Mouse (Mus musculus) midbrain, embryonic 16.5 days (tissue): Measurements from ENCODE around the gene Ift172. TPM values are rescaled to one million over a fixed set of nuclear protein-coding genes. Genes with fewer than 3 reads are reported as not detected.
"Not testable (repeated sequence)": the region's sequence is repeated elsewhere in the genome, so short reads cannot be mapped to it uniquely, and the experiment has no call there.

Experiments
- ATAC-seq: fragments of 200-750 bp; cut with Nextera tagmentation; 2 replicates; pipeline ENCODE4 v1.8.0; 2017; ENCODE audit warnings: moderate TSS enrichment
- H3K27ac ChIP-seq: fragments of 300-500 bp; sonication (generic); 2 replicates; pipeline ENCODE4 v1.5.1; 2014; ENCODE audit warnings: mild to moderate bottlenecking, low read length, mixed read lengths
- H3K27me3 ChIP-seq: fragments of 300-500 bp; sonication (generic); 2 replicates; pipeline ENCODE4 v1.6.1; 2014; ENCODE audit warnings: low read depth, low read length, mixed read lengths; ENCODE audit not compliant: control insufficient read depth, insufficient read depth
- H3K36me3 ChIP-seq: fragments of 300-500 bp; sonication (generic); 2 replicates; pipeline ENCODE4 v1.6.1; 2014; ENCODE audit warnings: mild to moderate bottlenecking, low read length, moderate library complexity, mixed read lengths; ENCODE audit not compliant: control insufficient read depth, insufficient read depth
- H3K4me1 ChIP-seq: fragments of 300-500 bp; sonication (generic); 2 replicates; pipeline ENCODE4 v1.6.1; 2014; ENCODE audit warnings: mild to moderate bottlenecking, low read length, mixed read lengths; ENCODE audit not compliant: control insufficient read depth, insufficient read depth
- H3K4me2 ChIP-seq: fragments of 300-500 bp; sonication (generic); 2 replicates; pipeline ENCODE4 v1.6.1; 2014; ENCODE audit warnings: mild to moderate bottlenecking, low read length, mixed read lengths
- H3K4me3 ChIP-seq: fragments of 300-500 bp; sonication (generic); 2 replicates; pipeline ENCODE4 v1.5.1; 2014; ENCODE audit warnings: low read depth, mild to moderate bottlenecking, low read length, moderate library complexity, mixed read lengths
- H3K9ac ChIP-seq: fragments of 300-500 bp; sonication (generic); 2 replicates; pipeline ENCODE4 v1.6.1; 2014; ENCODE audit warnings: low read depth, low read length, mixed read lengths
- H3K9me3 ChIP-seq: fragments of 300-500 bp; sonication (generic); replicated peaks from 2 replicates; pipeline ENCODE4 v1.6.1; 2014; ENCODE audit warnings: mild to moderate bottlenecking, low read length, mixed read lengths; ENCODE audit not compliant: control insufficient read depth, poor library complexity, severe bottlenecking
- WGBS: fragments of 180-500 bp; shearing (Covaris S2); extraction: QIAGEN DNeasy Blood & Tissue Kit; methylation state at CpG from one replicate; pipeline ENCODE4 v1.1.7; 2014; 5-methylcytosine and 5-hydroxymethylcytosine counted together
- polyA plus RNA-seq: library from polyadenylated mRNA; unstranded; fragments of >200 nt; fragmentation: Nextera tagmentation; extraction: Ambion mirVana; gene quantifications from 2 replicates; pipeline ENCODE4 v1.2.1, GENCODE M21; 2015

Ift172 gene
- polyA plus RNA-seq, 1 experiment from 2014 or later: 32.3 TPM

DNA sequence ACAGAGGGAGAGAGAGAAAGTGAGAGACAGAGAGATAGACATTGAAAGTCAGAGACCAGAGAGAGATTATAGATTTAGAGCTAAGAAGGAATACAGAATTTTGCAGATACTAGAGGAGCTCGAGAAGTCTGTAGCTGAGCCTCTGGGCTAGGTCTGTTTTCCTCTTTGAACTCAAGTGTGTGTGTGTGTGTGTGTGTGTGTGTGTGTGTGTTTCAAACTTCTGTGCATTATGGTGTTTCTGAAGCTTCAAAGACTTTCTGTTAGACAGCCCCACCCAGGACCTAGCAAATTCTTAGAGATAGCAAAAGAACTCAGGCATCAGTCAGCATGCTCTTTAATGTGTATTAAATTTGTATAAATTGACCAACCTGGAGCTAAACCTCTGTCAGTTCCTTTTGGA lies 64.3 kb downstream of the Ift172 start:
- H3K4me3 ChIP-seq: no peak overlapping the region
- H3K9me3 ChIP-seq: no peaks in the 10 kb centered on the region
- no peaks in the 10 kb centered on the region for H3K27me3 ChIP-seq
- H3K27ac ChIP-seq: no peak overlapping the region
- no peak overlapping the region for H3K9ac ChIP-seq
- no peak for ATAC-seq
- H3K4me1 ChIP-seq: peaks cover 8% of the 10 kb centered on the region; the same call in 1 of the 2 replicates
- 70% methylated on average over 1 of the region's 1 CpGs for WGBS
- H3K36me3 ChIP-seq: no peaks in the 10 kb centered on the region
- H3K4me2 ChIP-seq: no peak overlapping the region

- H3K9ac ChIP-seq: no peak overlapping the region
- peaks cover 21% of the 10 kb centered on the region for H3K4me1 ChIP-seq
- no peak overlapping the region for H3K4me3 ChIP-seq
- H3K4me2 ChIP-seq: no peak overlapping the region
- WGBS: 98% methylated on average over 9 of the region's 9 CpGs
- H3K27ac ChIP-seq: no peak overlapping the region
- H3K9me3 ChIP-seq: no peaks in the 10 kb centered on the region
- no peak for ATAC-seq
- H3K36me3 ChIP-seq: no peaks in the 10 kb centered on the region
- no peaks in the 10 kb centered on the region for H3K27me3 ChIP-seq
These were observed 68.2 kb downstream of the Ift172 start for GRCm38 (mm10) chr5:31222696-31223095.

- Histone ChIP-seq H3K4me1 (peaks cover 23% of the 10 kb centered on the region), H3K27me3 (no peaks in the 10 kb centered on the region), H3K4me3 (peak overlapping the region; percentile 99), H3K4me2 (peak overlapping the region; percentile 57), H3K9me3 (no peaks in the 10 kb centered on the region), H3K27ac (peak overlapping the region; percentile 93), H3K9ac (peak overlapping the region; percentile 78), H3K36me3 (no peaks in the 10 kb centered on the region)
- ATAC-seq: peak; percentile 56
- 9% methylated on average over 11 of the region's 11 CpGs for WGBS
These were observed 69.5 kb downstream of the Ift172 start for GRCm38 (mm10) chr5:31221304-31221945.

GRCm38 (mm10) chr5:31220448-31221303 lies 70.2 kb downstream of the Ift172 start, which contains the start of gene Ppm1g:
Gene Ppm1g, minus strand, starts transcription at chr5:31220687.
- peak; percentile 93 for ATAC-seq
- WGBS: under 1% methylated on average over 67 of the region's 70 CpGs
- Histone ChIP-seq H3K36me3 (no peaks in the 10 kb centered on the region), H3K9ac (peak within 1 kb of the TSS; percentile 94), H3K4me3 (peak within 1 kb of the TSS; percentile 99), H3K27ac (peak within 1 kb of the TSS; percentile 93), H3K27me3 (no peaks in the 10 kb centered on the region), H3K9me3 (no peaks in the 10 kb centered on the region), H3K4me2 (peak within 1 kb of the TSS; percentile 57), H3K4me1 (peaks cover 23% of the 10 kb centered on the region)

GRCm38 (mm10) chr5:31219911-31220447 lies 70.9 kb downstream of the Ift172 start:
- no peaks in the 10 kb centered on the region for H3K9me3 ChIP-seq
- 0% methylated on average over 38 of the region's 40 CpGs for WGBS
- peak overlapping the region; percentile 99 for H3K4me3 ChIP-seq
- H3K4me2 ChIP-seq: peak overlapping the region; percentile 57
- ATAC-seq: no peak; the same call in 1 of the 2 replicates
- no peaks in the 10 kb centered on the region for H3K36me3 ChIP-seq
- no peaks in the 10 kb centered on the region for H3K27me3 ChIP-seq
- H3K4me1 ChIP-seq: peaks cover 23% of the 10 kb centered on the region
- H3K9ac ChIP-seq: peak overlapping the region; percentile 94
- peak overlapping the region; percentile 93 for H3K27ac ChIP-seq

GRCm38 (mm10) chr5:31219474-31219873 lies 71.4 kb downstream of the Ift172 start:
- Histone ChIP-seq H3K27me3 (no peaks in the 10 kb centered on the region), H3K4me3 (peak overlapping the region; percentile 99), H3K27ac (peak overlapping the region; percentile 93), H3K36me3 (no peaks in the 10 kb centered on the region), H3K4me2 (peak overlapping the region; percentile 57), H3K9me3 (no peaks in the 10 kb centered on the region), H3K4me1 (peaks cover 23% of the 10 kb centered on the region), H3K9ac (peak overlapping the region; percentile 94)
- 2% methylated on average over 11 of the region's 11 CpGs for WGBS
- no peak for ATAC-seq

GRCm38 (mm10) chr5:31219070-31219469 lies 71.8 kb downstream of the Ift172 start:
- H3K4me1 ChIP-seq: peaks cover 23% of the 10 kb centered on the region
- no peaks in the 10 kb centered on the region for H3K36me3 ChIP-seq
- H3K27me3 ChIP-seq: no peaks in the 10 kb centered on the region
- no peak overlapping the region for H3K27ac ChIP-seq
- ATAC-seq: no peak
- no peaks in the 10 kb centered on the region for H3K9me3 ChIP-seq
- H3K4me3 ChIP-seq: peak overlapping the region; percentile 99
- WGBS: 0% methylated on average over 2 of the region's 2 CpGs
- H3K4me2 ChIP-seq: peak overlapping the region; percentile 57
- no peak overlapping the region for H3K9ac ChIP-seq

GRCm38 (mm10) chr5:31218294-31218693 lies 72.6 kb downstream of the Ift172 start:
- H3K9me3 ChIP-seq: no peaks in the 10 kb centered on the region
- no peak overlapping the region for H3K27ac ChIP-seq
- WGBS: 62% methylated on average over 5 of the region's 7 CpGs
- H3K36me3 ChIP-seq: no peaks in the 10 kb centered on the region
- no peaks in the 10 kb centered on the region for H3K27me3 ChIP-seq
- H3K4me3 ChIP-seq: no peak overlapping the region
- no peak overlapping the region for H3K9ac ChIP-seq
- no peak overlapping the region for H3K4me2 ChIP-seq
- no peak for ATAC-seq
- H3K4me1 ChIP-seq: peaks cover 23% of the 10 kb centered on the region

GRCm38 (mm10) chr5:31216554-31216953 lies 74.4 kb downstream of the Ift172 start:
- H3K9me3 ChIP-seq, H3K36me3 ChIP-seq, H3K4me3 ChIP-seq, H3K27me3 ChIP-seq, H3K27ac ChIP-seq, ATAC-seq, H3K4me2 ChIP-seq, H3K9ac ChIP-seq: not testable (repeated sequence)
- peaks cover 15% of the 10 kb centered on the region for H3K4me1 ChIP-seq
- 92% methylated on average over 6 of the region's 6 CpGs for WGBS
